Mouse (Mus musculus) gastrocnemius, postnatal 25 days (tissue): Measurements from ENCODE around the gene Ints3. TPM values are rescaled to one million over a fixed set of nuclear protein-coding genes. Genes with fewer than 3 reads are reported as not detected.

Experiments
- DNase-seq: peaks from one replicate; pipeline ENCODE4 v3.0.0; 2022
- total RNA-seq, 2 experiments: library from RNA; stranded (reverse); gene quantifications; 1 replicate in 1 of 2; 2 replicates in 1 of 2; pipeline ENCODE4 v1.2.3; 2021

The Ints3 gene
- total RNA-seq, 2 experiments from 2014 or later, result 14.5 to 15.9 TPM

GRCm38 (mm10) chr3:90389511-90390490, 43.6 kb downstream of the Ints3 start, which contains the start of gene Slc27a3:
TSS of gene Slc27a3 (minus strand) at chr3:90389938.
- DNase-seq, result peak; percentile 51

- DNase-seq, result peak; percentile 35
These were observed 44.5 kb downstream of the Ints3 start for GRCm38 (mm10) chr3:90388726-90389510.

GRCm38 (mm10) chr3:90388192-90388591, 45.2 kb downstream of the Ints3 start:
- no peak for DNase-seq

GRCm38 (mm10) chr3:90387483-90387882, 45.9 kb downstream of the Ints3 start:
- DNase-seq, result peak; percentile 51

GRCm38 (mm10) chr3:90386817-90387216, 46.6 kb downstream of the Ints3 start:
- no peak for DNase-seq

- no peak for DNase-seq
These were observed 48.5 kb downstream of the Ints3 start for GRCm38 (mm10) chr3:90384851-90385375.

- DNase-seq, result no peak
These were observed 49.7 kb downstream of the Ints3 start for GRCm38 (mm10) chr3:90383690-90384089.

GRCm38 (mm10) chr3:90381727-90382126, 51.7 kb downstream of the Ints3 start:
- no peak for DNase-seq

- no peak for DNase-seq
These were observed 54.9 kb downstream of the Ints3 start for GRCm38 (mm10) chr3:90378496-90378895.

GRCm38 (mm10) chr3:90376247-90376585, 57.2 kb downstream of the Ints3 start:
- DNase-seq, result no peak

GRCm38 (mm10) chr3:90375562-90376246, 57.7 kb downstream of the Ints3 start:
- no peak for DNase-seq

GRCm38 (mm10) chr3:90374368-90374767, 59.1 kb downstream of the Ints3 start:
- no peak for DNase-seq

- DNase-seq, result peak; percentile 42
These were observed 59.9 kb downstream of the Ints3 start for GRCm38 (mm10) chr3:90373432-90374028.

- no peak for DNase-seq
These were observed 60.6 kb downstream of the Ints3 start for GRCm38 (mm10) chr3:90372817-90373216.

- DNase-seq, result no peak
These were observed 61.6 kb downstream of the Ints3 start for GRCm38 (mm10) chr3:90371857-90372256.

- no peak for DNase-seq
These were observed 64.4 kb downstream of the Ints3 start for GRCm38 (mm10) chr3:90369041-90369440.

- no peak for DNase-seq
These were observed 66.3 kb downstream of the Ints3 start for GRCm38 (mm10) chr3:90367001-90367632.

GRCm38 (mm10) chr3:90362346-90362745, 71.1 kb downstream of the Ints3 start:
- DNase-seq, result no peak

- no peak for DNase-seq
These were observed 71.9 kb downstream of the Ints3 start for GRCm38 (mm10) chr3:90361476-90361875.

- no peak for DNase-seq
These were observed 74.2 kb downstream of the Ints3 start for GRCm38 (mm10) chr3:90359230-90359629.

- no peak for DNase-seq
These were observed 75.5 kb downstream of the Ints3 start for GRCm38 (mm10) chr3:90357959-90358358.
